Mouse (Mus musculus): ENCODE results near the gene Abhd10. TPM values are rescaled to one million over a fixed set of nuclear protein-coding genes. Genes with fewer than 3 reads are reported as not detected.

The Abhd10 gene
- polyA plus RNA-seq, 1 experiment from 2014 or later, result 27.4 TPM

DNA sequence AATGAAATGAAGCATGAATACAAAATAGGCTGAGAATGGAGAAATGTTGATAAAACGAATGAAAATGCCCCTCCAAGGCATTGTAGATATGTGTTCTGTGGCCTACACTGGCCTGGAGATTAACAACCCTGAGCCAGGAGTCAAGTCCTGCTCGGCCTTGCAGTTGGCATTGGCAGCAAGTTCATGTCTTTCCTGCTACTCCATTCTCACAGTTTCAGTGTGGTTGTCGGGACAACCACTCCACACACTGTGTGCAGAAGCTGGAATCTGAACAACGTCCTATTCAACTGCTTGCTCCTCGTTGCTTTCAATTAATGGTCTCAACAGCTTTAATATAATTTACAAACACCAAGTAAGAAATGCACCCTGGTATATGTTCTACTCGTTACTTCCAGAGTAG is 44.8 kb downstream of the Abhd10 start:
- 77% methylated on average over 6 of the region's 6 CpGs for WGBS
- no peak overlapping the region for H3K9ac ChIP-seq (ENCODE audit: low read depth, low read length)
- no peaks in the 10 kb centered on the region for H3K27me3 ChIP-seq (replicated peaks; ENCODE audit: control insufficient read depth, insufficient read depth, low read length)
- H3K4me3 ChIP-seq (ENCODE audit: low read depth, low read length), result no peak overlapping the region
- H3K4me2 ChIP-seq (ENCODE audit: low read depth, low read length), result no peak overlapping the region
- no peak overlapping the region for H3K27ac ChIP-seq (replicated peaks; ENCODE audit: low read depth, low read length)
- no peaks in the 10 kb centered on the region for H3K9me3 ChIP-seq (ENCODE audit: control insufficient read depth, low read length)
- H3K36me3 ChIP-seq (ENCODE audit: control insufficient read depth, insufficient read depth, low read length), result no peaks in the 10 kb centered on the region
- DNase-seq (ENCODE audit: low spot score) (no peak), ATAC-seq (ENCODE audit: low read depth) (no peak)
- no peaks in the 10 kb centered on the region for H3K4me1 ChIP-seq (ENCODE audit: control insufficient read depth, insufficient read depth, low read length)

- Histone ChIP-seq H3K4me1 (ENCODE audit: control insufficient read depth, insufficient read depth, low read length) (no peaks in the 10 kb centered on the region), H3K4me3 (ENCODE audit: low read depth, low read length) (no peak overlapping the region), H3K9ac (ENCODE audit: low read depth, low read length) (no peak overlapping the region), H3K4me2 (ENCODE audit: low read depth, low read length) (no peak overlapping the region), H3K9me3 (ENCODE audit: control insufficient read depth, low read length) (no peaks in the 10 kb centered on the region), H3K36me3 (ENCODE audit: control insufficient read depth, insufficient read depth, low read length) (no peaks in the 10 kb centered on the region), H3K27ac (replicated peaks; ENCODE audit: low read depth, low read length) (no peak overlapping the region), H3K27me3 (replicated peaks; ENCODE audit: control insufficient read depth, insufficient read depth, low read length) (no peaks in the 10 kb centered on the region)
- ATAC-seq (ENCODE audit: low read depth) (no peak), DNase-seq (ENCODE audit: low spot score) (no peak)
- 77% methylated on average over 9 of the region's 9 CpGs for WGBS
Observed at GRCm38 (mm10) chr16:45695445-45696160, 47.2 kb downstream of the Abhd10 start.

DNA sequence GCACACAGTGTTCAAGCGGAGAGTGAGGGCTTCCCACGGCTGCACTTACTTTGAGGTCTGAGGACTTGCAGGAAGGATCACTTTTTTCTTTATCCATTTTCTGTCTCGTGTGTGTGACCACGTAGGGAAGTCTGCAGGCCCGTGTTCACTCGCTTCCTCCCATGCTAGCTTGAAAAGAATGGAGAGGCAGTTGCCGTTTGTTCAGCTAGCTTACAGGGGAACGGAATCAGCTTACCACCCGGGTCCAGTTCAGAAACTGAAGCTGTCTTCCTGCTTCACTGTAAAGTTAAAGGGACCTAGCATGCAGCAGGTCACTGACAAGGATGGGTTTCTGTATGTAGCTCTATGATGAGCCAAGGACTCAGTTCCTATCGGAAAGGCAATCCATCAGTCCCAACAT is 49.2 kb downstream of the Abhd10 start, which contains the start of gene Tmprss7:
Gene Tmprss7 (minus strand): TSS at position 101 of the 400 bp plus-strand sequence.
- Histone ChIP-seq H3K4me1 (ENCODE audit: control insufficient read depth, insufficient read depth, low read length) (no peaks in the 10 kb centered on the region), H3K27me3 (replicated peaks; ENCODE audit: control insufficient read depth, insufficient read depth, low read length) (no peaks in the 10 kb centered on the region), H3K4me3 (ENCODE audit: low read depth, low read length) (no peak within 1 kb of the TSS), H3K9ac (ENCODE audit: low read depth, low read length) (no peak within 1 kb of the TSS), H3K27ac (replicated peaks; ENCODE audit: low read depth, low read length) (no peak within 1 kb of the TSS), H3K4me2 (ENCODE audit: low read depth, low read length) (no peak within 1 kb of the TSS), H3K36me3 (ENCODE audit: control insufficient read depth, insufficient read depth, low read length) (no peaks in the 10 kb centered on the region), H3K9me3 (ENCODE audit: control insufficient read depth, low read length) (no peaks in the 10 kb centered on the region)
- 66% methylated on average over 10 of the region's 10 CpGs for WGBS
- DNase-seq (ENCODE audit: low spot score), result no peak
- no peak for ATAC-seq (ENCODE audit: low read depth)

GRCm38 (mm10) chr16:45692851-45693250 is 49.9 kb downstream of the Abhd10 start:
- Histone ChIP-seq H3K4me3 (ENCODE audit: low read depth, low read length) (no peak overlapping the region), H3K9me3 (ENCODE audit: control insufficient read depth, low read length) (no peaks in the 10 kb centered on the region), H3K4me1 (ENCODE audit: control insufficient read depth, insufficient read depth, low read length) (no peaks in the 10 kb centered on the region), H3K9ac (ENCODE audit: low read depth, low read length) (no peak overlapping the region), H3K4me2 (ENCODE audit: low read depth, low read length) (no peak overlapping the region), H3K27ac (replicated peaks; ENCODE audit: low read depth, low read length) (no peak overlapping the region), H3K36me3 (ENCODE audit: control insufficient read depth, insufficient read depth, low read length) (no peaks in the 10 kb centered on the region), H3K27me3 (replicated peaks; ENCODE audit: control insufficient read depth, insufficient read depth, low read length) (no peaks in the 10 kb centered on the region)
- DNase-seq (ENCODE audit: low spot score) (no peak), ATAC-seq (ENCODE audit: low read depth) (no peak)
- WGBS, result 65% methylated on average over 3 of the region's 3 CpGs

DNA sequence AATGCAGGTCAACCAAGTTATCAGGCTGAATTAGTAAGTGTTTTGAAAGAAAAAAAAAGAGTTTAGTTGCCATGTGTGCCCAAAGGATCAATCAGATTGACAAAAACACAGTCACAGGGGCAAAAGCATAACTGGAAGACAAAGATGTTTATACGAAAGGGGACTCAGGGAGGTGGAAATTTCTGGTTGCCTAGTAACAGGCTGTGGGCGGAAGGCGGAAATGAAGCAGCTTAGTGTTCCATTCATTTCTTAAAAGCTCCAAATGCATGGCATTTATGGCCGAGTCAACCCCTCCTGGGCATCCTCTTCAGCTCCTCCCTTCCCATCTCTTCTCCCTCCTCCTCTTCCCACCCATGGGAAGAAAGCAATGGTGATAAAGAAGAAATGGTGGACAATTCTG is 52.6 kb downstream of the Abhd10 start:
- Histone ChIP-seq H3K27me3 (replicated peaks; ENCODE audit: control insufficient read depth, insufficient read depth, low read length) (no peaks in the 10 kb centered on the region), H3K9ac (ENCODE audit: low read depth, low read length) (no peak overlapping the region), H3K4me1 (ENCODE audit: control insufficient read depth, insufficient read depth, low read length) (no peaks in the 10 kb centered on the region), H3K9me3 (ENCODE audit: control insufficient read depth, low read length) (no peaks in the 10 kb centered on the region), H3K4me3 (ENCODE audit: low read depth, low read length) (no peak overlapping the region), H3K27ac (replicated peaks; ENCODE audit: low read depth, low read length) (no peak overlapping the region), H3K36me3 (ENCODE audit: control insufficient read depth, insufficient read depth, low read length) (no peaks in the 10 kb centered on the region), H3K4me2 (ENCODE audit: low read depth, low read length) (no peak overlapping the region)
- DNase-seq (ENCODE audit: low spot score) (peak; percentile 46), ATAC-seq (ENCODE audit: low read depth) (no peak)
- WGBS, result 33% methylated on average over 4 of the region's 4 CpGs

DNA sequence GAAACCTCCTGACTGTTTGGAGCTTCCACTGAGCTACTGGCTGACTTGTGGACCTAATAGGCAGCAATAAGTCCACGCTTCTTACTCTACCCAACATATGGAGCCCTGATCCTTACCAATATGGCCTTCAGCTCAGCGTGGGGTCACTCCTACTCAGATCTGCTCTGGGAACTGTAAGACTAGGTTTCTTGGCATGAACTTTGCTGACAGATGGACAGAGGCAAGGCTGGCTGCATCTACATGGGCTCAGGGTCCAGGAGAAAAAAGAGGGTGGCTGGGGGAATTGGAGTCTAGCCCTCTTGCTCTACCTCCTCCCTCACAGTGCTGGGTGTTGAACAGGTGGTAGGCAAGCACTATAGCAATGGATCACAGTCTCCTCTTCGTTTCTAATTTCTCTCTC is 55.9 kb downstream of the Abhd10 start:
- DNase-seq (ENCODE audit: low spot score) (no peak), ATAC-seq (ENCODE audit: low read depth) (no peak)
- H3K27me3 ChIP-seq (replicated peaks; ENCODE audit: control insufficient read depth, insufficient read depth, low read length), result no peaks in the 10 kb centered on the region
- no peak overlapping the region for H3K4me2 ChIP-seq (ENCODE audit: low read depth, low read length)
- H3K27ac ChIP-seq (replicated peaks; ENCODE audit: low read depth, low read length), result no peak overlapping the region
- WGBS, result 87% methylated on average over 3 of the region's 3 CpGs
- H3K9me3 ChIP-seq (ENCODE audit: control insufficient read depth, low read length), result no peaks in the 10 kb centered on the region
- no peak overlapping the region for H3K4me3 ChIP-seq (ENCODE audit: low read depth, low read length)
- H3K36me3 ChIP-seq (ENCODE audit: control insufficient read depth, insufficient read depth, low read length), result no peaks in the 10 kb centered on the region
- no peak overlapping the region for H3K9ac ChIP-seq (ENCODE audit: low read depth, low read length)
- H3K4me1 ChIP-seq (ENCODE audit: control insufficient read depth, insufficient read depth, low read length), result no peaks in the 10 kb centered on the region

DNA sequence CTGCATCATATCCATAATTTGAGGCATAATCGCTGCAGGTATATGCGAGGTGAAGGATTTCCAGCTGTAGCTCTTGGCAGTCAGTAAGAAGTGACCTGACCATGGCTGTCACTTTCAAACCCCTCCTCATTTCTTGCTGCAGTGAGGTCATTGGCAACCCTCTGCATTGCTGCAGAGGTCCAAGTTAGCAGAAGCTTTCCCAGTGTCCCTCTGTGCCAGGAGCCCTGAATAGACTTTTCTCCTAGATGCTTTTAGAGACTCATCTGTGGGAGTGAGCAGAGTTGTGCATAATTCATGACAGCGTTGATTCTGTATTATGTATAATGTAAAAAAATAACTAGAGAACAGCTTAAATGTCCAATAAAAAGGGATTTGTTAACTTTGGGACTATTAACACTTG is 57.5 kb downstream of the Abhd10 start:
- ATAC-seq (ENCODE audit: low read depth) (no peak), DNase-seq (ENCODE audit: low spot score) (no peak)
- Histone ChIP-seq H3K36me3 (ENCODE audit: control insufficient read depth, insufficient read depth, low read length) (no peaks in the 10 kb centered on the region), H3K4me2 (ENCODE audit: low read depth, low read length) (no peak overlapping the region), H3K27ac (replicated peaks; ENCODE audit: low read depth, low read length) (no peak overlapping the region), H3K27me3 (replicated peaks; ENCODE audit: control insufficient read depth, insufficient read depth, low read length) (no peaks in the 10 kb centered on the region), H3K4me1 (ENCODE audit: control insufficient read depth, insufficient read depth, low read length) (no peaks in the 10 kb centered on the region), H3K4me3 (ENCODE audit: low read depth, low read length) (no peak overlapping the region), H3K9me3 (ENCODE audit: control insufficient read depth, low read length) (no peaks in the 10 kb centered on the region), H3K9ac (ENCODE audit: low read depth, low read length) (no peak overlapping the region)
- WGBS, result 69% methylated on average over 3 of the region's 3 CpGs

- H3K9me3 ChIP-seq (ENCODE audit: control insufficient read depth, low read length), result no peaks in the 10 kb centered on the region
- H3K9ac ChIP-seq (ENCODE audit: low read depth, low read length), result no peak overlapping the region
- no peak overlapping the region for H3K27ac ChIP-seq (replicated peaks; ENCODE audit: low read depth, low read length)
- no peaks in the 10 kb centered on the region for H3K27me3 ChIP-seq (replicated peaks; ENCODE audit: control insufficient read depth, insufficient read depth, low read length)
- peak; percentile 54 for DNase-seq (ENCODE audit: low spot score)
- ATAC-seq (ENCODE audit: low read depth), result no peak
- WGBS, result 13% methylated on average over 8 of the region's 8 CpGs
- no peaks in the 10 kb centered on the region for H3K4me1 ChIP-seq (ENCODE audit: control insufficient read depth, insufficient read depth, low read length)
- no peak overlapping the region for H3K4me3 ChIP-seq (ENCODE audit: low read depth, low read length)
- no peaks in the 10 kb centered on the region for H3K36me3 ChIP-seq (ENCODE audit: control insufficient read depth, insufficient read depth, low read length)
- H3K4me2 ChIP-seq (ENCODE audit: low read depth, low read length), result no peak overlapping the region
Observed at GRCm38 (mm10) chr16:45684815-45685214, 57.9 kb downstream of the Abhd10 start.

Measured in embryonic facial prominence, embryonic 14.5 days (tissue).